Mouse (Mus musculus): ENCODE measurements around the gene Cnksr3.

Gene Cnksr3

DNA sequence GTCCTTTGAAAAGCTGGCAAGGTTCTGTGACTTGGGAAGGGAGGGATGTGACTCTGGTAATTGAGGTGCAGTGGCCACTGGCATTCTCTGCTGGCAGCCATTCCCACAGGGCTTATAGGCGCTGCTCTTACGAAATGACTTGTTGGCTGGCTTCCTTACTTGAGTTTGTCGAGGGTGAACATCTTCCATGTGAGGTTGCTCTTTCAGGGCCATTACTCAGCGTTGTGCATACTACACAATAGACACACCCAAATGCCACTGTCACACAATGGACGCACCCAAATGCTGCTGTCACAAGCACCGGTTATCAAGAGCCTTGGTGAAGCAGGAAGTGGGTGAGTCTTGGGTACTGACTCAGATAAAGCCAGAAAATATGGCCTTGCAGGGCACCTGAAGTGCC, 22.8 kb downstream of the Cnksr3 start:
- peaks cover 41% of the 10 kb centered on the region for H3K4me1 ChIP-seq (replicated peaks; ENCODE audit: low read depth, low read length)
- H3K4me3 ChIP-seq (replicated peaks; ENCODE audit: low read length) = no peak overlapping the region
- no peaks in the 10 kb centered on the region for H3K36me3 ChIP-seq (ENCODE audit: insufficient read depth, low read length)
- no peak for TF ChIP-seq POU5F1 (IDR thresholded peaks at IDR 0.05; ENCODE audit: borderline replicate concordance, low read length)
- no peak for TF ChIP-seq NANOG (IDR thresholded peaks at IDR 0.05; ENCODE audit: borderline replicate concordance, low read length)
- no peak for TF ChIP-seq CTCF (conservative IDR thresholded peaks at IDR 0.05; ENCODE audit: low read length)
- H3K9me3 ChIP-seq (ENCODE audit: low read length) = no peaks in the 10 kb centered on the region
- H3K27me3 ChIP-seq (ENCODE audit: insufficient read depth, low read length) = no peaks in the 10 kb centered on the region

DNA sequence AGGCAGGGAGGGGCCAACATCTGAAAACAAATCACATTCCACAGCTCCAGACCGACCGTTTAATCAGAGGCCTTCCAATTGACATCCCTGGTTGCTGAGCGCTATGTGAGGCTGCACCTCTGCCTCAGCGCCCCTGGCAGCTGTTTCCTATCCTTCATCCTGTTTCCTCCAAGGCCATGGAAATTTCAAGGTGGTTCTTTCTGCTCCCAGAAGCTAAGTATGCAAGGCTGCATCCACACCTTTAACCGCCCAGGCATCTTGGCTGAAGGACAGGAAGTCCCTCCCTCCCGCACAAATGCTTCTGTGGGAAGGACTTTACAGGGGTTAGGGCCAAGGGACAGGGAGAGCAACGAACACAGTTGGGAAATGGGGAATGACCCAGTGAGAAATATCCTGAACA, 24.2 kb downstream of the Cnksr3 start:
- peak overlapping the region; percentile 32; the same call in 1 of the 2 replicates for H3K4me3 ChIP-seq (replicated peaks; ENCODE audit: low read length)
- TF ChIP-seq NANOG (IDR thresholded peaks at IDR 0.05; ENCODE audit: borderline replicate concordance, low read length) (no peak), CTCF (conservative IDR thresholded peaks at IDR 0.05; ENCODE audit: low read length) (no peak), POU5F1 (IDR thresholded peaks at IDR 0.05; ENCODE audit: borderline replicate concordance, low read length) (no peak)
- H3K4me1 ChIP-seq (replicated peaks; ENCODE audit: low read depth, low read length) = peaks cover 41% of the 10 kb centered on the region
- 0 out of 2 replicates have a peak, but pooled peaks cover 3% of the 10 kb centered on the region for H3K9me3 ChIP-seq (ENCODE audit: low read length)
- no peaks in the 10 kb centered on the region for H3K27me3 ChIP-seq (ENCODE audit: insufficient read depth, low read length)
- H3K36me3 ChIP-seq (ENCODE audit: insufficient read depth, low read length) = no peaks in the 10 kb centered on the region

DNA sequence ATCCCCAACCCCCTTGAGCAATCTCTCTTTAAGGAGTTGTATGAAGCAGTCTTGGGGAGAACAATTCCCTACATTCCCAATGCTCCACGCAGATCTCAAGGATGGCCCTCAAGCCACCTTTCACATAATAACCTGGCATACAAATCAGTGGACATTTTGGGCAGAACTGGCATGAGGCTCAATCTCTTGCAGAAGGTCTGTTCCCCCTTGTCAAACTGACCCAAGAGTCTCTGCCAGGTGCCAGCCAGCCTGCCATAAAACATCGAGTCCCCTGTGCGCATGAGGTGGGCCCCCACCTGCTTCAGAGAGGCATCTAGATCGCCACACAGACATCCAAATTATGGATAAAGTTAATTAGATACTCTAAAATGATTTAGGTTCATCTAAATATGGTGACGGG, 25.0 kb downstream of the Cnksr3 start:
- Histone ChIP-seq H3K9me3 (ENCODE audit: low read length) (peaks cover 4% of the 10 kb centered on the region; the same call in 1 of the 2 replicates), H3K4me3 (replicated peaks; ENCODE audit: low read length) (no peak overlapping the region), H3K27me3 (ENCODE audit: insufficient read depth, low read length) (no peaks in the 10 kb centered on the region), H3K36me3 (ENCODE audit: insufficient read depth, low read length) (no peaks in the 10 kb centered on the region), H3K4me1 (replicated peaks; ENCODE audit: low read depth, low read length) (peaks cover 37% of the 10 kb centered on the region)
- TF ChIP-seq CTCF (conservative IDR thresholded peaks at IDR 0.05; ENCODE audit: low read length) (no peak), NANOG (IDR thresholded peaks at IDR 0.05; ENCODE audit: borderline replicate concordance, low read length) (no peak), POU5F1 (IDR thresholded peaks at IDR 0.05; ENCODE audit: borderline replicate concordance, low read length) (no peak)

DNA sequence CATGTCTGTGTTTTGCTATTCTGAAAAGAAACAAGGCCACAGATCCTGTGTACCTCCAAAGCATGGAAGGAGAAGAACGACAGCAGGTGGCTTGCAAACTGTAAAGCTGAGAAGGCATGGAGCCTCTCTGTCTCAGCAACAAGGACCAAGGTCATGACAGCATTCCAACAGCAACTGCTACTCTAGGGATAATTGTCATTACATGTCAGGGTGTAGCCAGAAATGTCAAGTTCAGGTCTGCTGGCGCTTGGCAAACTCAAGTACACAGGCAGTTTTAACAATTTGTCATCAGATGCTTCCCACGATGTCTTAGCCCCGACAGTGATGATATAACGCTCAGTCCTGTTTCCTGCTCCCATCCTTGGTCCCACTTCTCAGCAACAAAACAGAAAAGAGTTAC, 26.0 kb downstream of the Cnksr3 start:
- no peak overlapping the region for H3K4me3 ChIP-seq (replicated peaks; ENCODE audit: low read length)
- no peaks in the 10 kb centered on the region for H3K36me3 ChIP-seq (ENCODE audit: insufficient read depth, low read length)
- H3K27me3 ChIP-seq (ENCODE audit: insufficient read depth, low read length) = no peaks in the 10 kb centered on the region
- TF ChIP-seq CTCF (conservative IDR thresholded peaks at IDR 0.05; ENCODE audit: low read length) (no peak), NANOG (IDR thresholded peaks at IDR 0.05; ENCODE audit: borderline replicate concordance, low read length) (no peak), POU5F1 (IDR thresholded peaks at IDR 0.05; ENCODE audit: borderline replicate concordance, low read length) (no peak)
- H3K4me1 ChIP-seq (replicated peaks; ENCODE audit: low read depth, low read length) = peaks cover 31% of the 10 kb centered on the region
- peaks cover 4% of the 10 kb centered on the region; the same call in 1 of the 2 replicates for H3K9me3 ChIP-seq (ENCODE audit: low read length)

DNA sequence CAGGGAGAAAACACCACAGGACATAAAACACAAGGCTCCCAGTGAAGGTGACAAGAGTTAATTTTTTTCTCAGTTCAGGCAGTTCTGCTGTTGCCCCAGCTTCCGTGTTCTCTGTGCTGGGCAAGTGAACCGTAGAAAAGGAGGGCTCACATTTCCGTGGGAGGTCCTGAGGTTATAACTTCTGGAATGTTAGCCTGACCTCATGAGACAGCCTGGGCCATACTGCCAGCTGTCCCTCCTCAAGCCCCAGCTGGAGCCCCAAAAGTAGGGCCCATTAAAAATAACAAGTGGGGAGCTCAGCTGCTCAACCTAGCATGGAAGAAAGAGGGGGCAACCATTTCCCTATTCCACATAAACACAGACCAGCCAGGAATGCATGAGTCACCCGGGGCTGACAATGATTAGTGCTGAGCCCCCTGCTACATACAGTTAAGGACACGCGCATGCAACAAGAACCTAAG, 28.8 kb downstream of the Cnksr3 start:
- no peaks in the 10 kb centered on the region for H3K27me3 ChIP-seq (ENCODE audit: insufficient read depth, low read length)
- no peak for TF ChIP-seq POU5F1 (IDR thresholded peaks at IDR 0.05; ENCODE audit: borderline replicate concordance, low read length)

DNA sequence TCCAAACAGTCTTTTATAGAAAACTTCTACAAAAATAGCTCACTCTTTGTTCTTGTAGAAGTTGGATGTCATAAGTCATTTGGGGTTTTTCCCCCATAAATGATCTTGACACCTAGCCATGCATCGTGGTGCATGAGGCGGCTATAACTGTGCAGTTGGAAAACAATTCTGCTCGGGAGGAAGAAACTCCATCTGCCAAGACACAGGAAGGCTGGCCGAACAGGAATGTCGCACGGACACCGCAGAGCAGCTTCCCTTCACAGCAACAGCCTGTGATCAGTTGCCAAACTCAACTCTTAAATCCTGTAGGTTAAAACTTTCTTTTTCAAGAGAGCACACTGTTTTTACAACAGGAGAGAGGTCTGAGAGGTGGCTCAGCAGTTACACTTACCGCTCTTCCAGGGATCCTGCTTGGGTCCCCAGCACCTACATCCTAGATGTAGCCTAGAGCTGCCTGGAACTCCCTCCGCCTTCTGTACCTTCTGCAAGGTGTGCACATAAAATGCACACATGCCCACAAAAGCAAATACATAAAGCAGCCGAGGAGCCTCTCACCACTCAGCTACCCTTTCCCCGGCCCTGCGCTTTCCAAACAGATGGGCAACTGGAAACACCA, 29.4 kb downstream of the Cnksr3 start:
- Histone ChIP-seq H3K4me1 (replicated peaks; ENCODE audit: low read depth, low read length) (peaks cover 12% of the 10 kb centered on the region), H3K36me3 (ENCODE audit: insufficient read depth, low read length) (no peaks in the 10 kb centered on the region), H3K9me3 (ENCODE audit: low read length) (peaks cover 4% of the 10 kb centered on the region; the same call in 1 of the 2 replicates), H3K4me3 (replicated peaks; ENCODE audit: low read length) (no peak overlapping the region), H3K27me3 (ENCODE audit: insufficient read depth, low read length) (no peaks in the 10 kb centered on the region)
- no peak for TF ChIP-seq NANOG (IDR thresholded peaks at IDR 0.05; ENCODE audit: borderline replicate concordance, low read length)
- TF ChIP-seq POU5F1 (IDR thresholded peaks at IDR 0.05; ENCODE audit: borderline replicate concordance, low read length) = no peak
- no peak for TF ChIP-seq CTCF (conservative IDR thresholded peaks at IDR 0.05; ENCODE audit: low read length)

More for the DNA sequence above, 28.8 kb downstream of the Cnksr3 start:
- Histone ChIP-seq H3K4me3 (replicated peaks; ENCODE audit: low read length) (no peak overlapping the region), H3K4me1 (replicated peaks; ENCODE audit: low read depth, low read length) (peaks cover 18% of the 10 kb centered on the region), H3K9me3 (ENCODE audit: low read length) (peaks cover 4% of the 10 kb centered on the region; the same call in 1 of the 2 replicates), H3K36me3 (ENCODE audit: insufficient read depth, low read length) (no peaks in the 10 kb centered on the region)

DNA sequence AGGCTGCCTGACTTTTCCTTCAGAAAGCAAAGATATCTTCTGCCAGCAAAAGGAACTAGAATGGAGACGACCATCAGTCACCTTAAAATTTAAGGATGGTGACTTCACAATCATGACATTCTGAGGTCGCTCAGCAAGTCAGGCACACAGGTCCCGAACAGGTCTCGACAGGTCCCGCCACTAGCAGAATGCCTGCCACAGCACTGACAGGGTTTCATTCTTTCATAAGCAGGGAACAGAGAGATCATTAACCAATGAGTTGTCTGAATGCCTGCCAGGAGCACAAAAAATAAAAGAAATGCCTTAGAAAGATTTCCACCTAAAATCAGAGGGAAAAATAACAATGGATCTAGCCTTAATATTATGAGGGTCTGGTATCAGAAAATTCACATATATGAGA, 31.7 kb downstream of the Cnksr3 start:
- H3K9me3 ChIP-seq (ENCODE audit: low read length) = peaks cover 4% of the 10 kb centered on the region; the same call in 1 of the 2 replicates
- no peak overlapping the region for H3K4me3 ChIP-seq (replicated peaks; ENCODE audit: low read length)
- peaks cover 8% of the 10 kb centered on the region; the same call in 1 of the 2 replicates for H3K4me1 ChIP-seq (replicated peaks; ENCODE audit: low read depth, low read length)
- no peaks in the 10 kb centered on the region for H3K27me3 ChIP-seq (ENCODE audit: insufficient read depth, low read length)
- TF ChIP-seq CTCF (conservative IDR thresholded peaks at IDR 0.05; ENCODE audit: low read length) (no peak), POU5F1 (IDR thresholded peaks at IDR 0.05; ENCODE audit: borderline replicate concordance, low read length) (no peak), NANOG (IDR thresholded peaks at IDR 0.05; ENCODE audit: borderline replicate concordance, low read length) (no peak)
- no peaks in the 10 kb centered on the region for H3K36me3 ChIP-seq (ENCODE audit: insufficient read depth, low read length)

DNA sequence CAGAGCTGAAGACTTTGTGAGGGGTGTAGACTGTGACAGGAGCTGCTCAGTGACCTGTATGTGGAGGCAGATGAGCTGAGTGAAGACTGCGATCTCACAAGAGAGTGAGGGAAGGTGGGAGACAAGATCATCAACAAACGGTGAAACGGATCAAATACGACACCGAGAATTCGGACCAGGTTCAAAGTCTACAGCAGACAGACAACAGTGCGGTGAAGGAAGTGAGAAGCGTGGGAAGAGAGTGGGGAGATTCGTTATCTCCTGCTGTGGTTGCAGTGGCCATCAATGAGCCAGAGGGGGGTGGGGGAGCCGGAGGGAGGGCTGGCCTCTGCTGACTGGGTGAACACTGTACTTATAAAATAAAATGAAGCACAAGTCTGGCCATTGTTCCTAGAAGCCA, 33.5 kb downstream of the Cnksr3 start:
- H3K4me3 ChIP-seq (replicated peaks; ENCODE audit: low read length) = no peak overlapping the region
- H3K36me3 ChIP-seq (ENCODE audit: insufficient read depth, low read length) = no peaks in the 10 kb centered on the region
- H3K9me3 ChIP-seq (ENCODE audit: low read length) = peaks cover 4% of the 10 kb centered on the region; the same call in 1 of the 2 replicates
- no peak for TF ChIP-seq NANOG (IDR thresholded peaks at IDR 0.05; ENCODE audit: borderline replicate concordance, low read length)
- TF ChIP-seq POU5F1 (IDR thresholded peaks at IDR 0.05; ENCODE audit: borderline replicate concordance, low read length) = no peak
- H3K27me3 ChIP-seq (ENCODE audit: insufficient read depth, low read length) = no peaks in the 10 kb centered on the region
- peaks cover 8% of the 10 kb centered on the region; the same call in 1 of the 2 replicates for H3K4me1 ChIP-seq (replicated peaks; ENCODE audit: low read depth, low read length)
